20 mouse cellular contexts compared by ENCODE assay signal in genomic region chr10:69274275-69274674, GRCm38 (mm10).
DNase-seq lines count a peak whose midpoint lies in the region; ATAC-seq and TF ChIP-seq lines count a peak whose summit lies in the region.
"Had no signal": no experiment of that assay in that cellular context is flagged by ENCODE, and none has a peak within 500 bp of the region (broad histone marks: within the 10 kb centered on the region; RNA-seq: fewer than 3 reads in every experiment).

No protein-coding gene starts in this region.

- peaks cover 37% of the 10 kb centered on the region for H3K4me1 ChIP-seq in heart, embryonic 15.5 days (replicated peaks)
- peaks cover 8% of the 10 kb centered on the region; the same call in 1 of the 2 replicates for H3K4me1 ChIP-seq in midbrain, embryonic 12.5 days
- H3K4me1 ChIP-seq in midbrain, postnatal 0 days (ENCODE audit: insufficient read depth, low read length), result no peaks in the 10 kb centered on the region
- H3K4me1 ChIP-seq in small intestine, adult 2 months (ENCODE audit: control insufficient read depth, insufficient read depth, insufficient read length, low read length), result no peaks in the 10 kb centered on the region
- H3K4me1 ChIP-seq: hindbrain, embryonic 15.5 days; intestine, embryonic 15.5 days; megakaryocyte, embryonic 14.5 days had no signal

- no peak for DNase-seq in gastrocnemius, adult 2 months
- DNase-seq in gastrocnemius, postnatal 4 days (ENCODE audit: low spot score in 2 of 2), result no peak
- no peak for DNase-seq in heart, postnatal 25 days (ENCODE audit: low spot score)
- DNase-seq in midbrain, postnatal 0 days (ENCODE audit: low spot score), result no peak
- DNase-seq: adrenal gland, adult 2 months; B cell, adult 2 months; cerebellum, adult 2 months; cerebellum, postnatal 36 days; forebrain, postnatal 0 days; kidney, adult 9 months; layer of hippocampus, adult 9-11 months; liver, postnatal 0 days had no signal

- 49% methylated on average over 5 of the region's 5 CpGs for WGBS in heart, embryonic 15.5 days
- WGBS in midbrain, embryonic 12.5 days, result 12% methylated on average over 5 of the region's 5 CpGs
- WGBS in midbrain, postnatal 0 days, result 17% methylated on average over 5 of the region's 5 CpGs
- 70% methylated on average over 5 of the region's 5 CpGs for WGBS in small intestine, adult 2 months

- no peak for TF ChIP-seq POLR2A in small intestine, adult 2 months (IDR thresholded peaks at IDR 0.05; ENCODE audit: low read depth, low read length)

- TF ChIP-seq CTCF in gastrocnemius, adult 2 months (IDR thresholded peaks at IDR 0.05), result no peak
- no peak for TF ChIP-seq CTCF in midbrain, postnatal 0 days (IDR thresholded peaks at IDR 0.05)
- TF ChIP-seq CTCF in small intestine, adult 2 months (IDR thresholded peaks at IDR 0.05; ENCODE audit: extremely low read depth, insufficient read length, insufficient replicate concordance, low read depth, low read length), result no peak

- peaks cover 30% of the 10 kb centered on the region for H3K36me3 ChIP-seq in heart, embryonic 15.5 days
- peaks cover 26% of the 10 kb centered on the region for H3K36me3 ChIP-seq in midbrain, embryonic 12.5 days
- peaks cover 11% of the 10 kb centered on the region for H3K36me3 ChIP-seq in midbrain, postnatal 0 days (ENCODE audit: insufficient read depth, low read length)
- peaks cover 2% of the 10 kb centered on the region; the same call in 1 of the 2 replicates for H3K36me3 ChIP-seq in small intestine, adult 2 months (ENCODE audit: control insufficient read depth, insufficient read depth, low read length)

- H3K27me3 ChIP-seq in heart, embryonic 15.5 days, result no peaks in the 10 kb centered on the region
- no peaks in the 10 kb centered on the region; the same call in 1 of the 2 replicates for H3K27me3 ChIP-seq in midbrain, embryonic 12.5 days
- H3K27me3 ChIP-seq in midbrain, postnatal 0 days (ENCODE audit: insufficient read depth, low read length), result no peaks in the 10 kb centered on the region
- H3K27me3 ChIP-seq in small intestine, adult 2 months (ENCODE audit: control insufficient read depth, insufficient read depth, low read length), result no peaks in the 10 kb centered on the region
- H3K27me3 ChIP-seq: hindbrain, embryonic 15.5 days; intestine, embryonic 15.5 days; megakaryocyte, embryonic 14.5 days; neural tube, embryonic 13.5 days had no signal

- H3K4me2 ChIP-seq in heart, embryonic 15.5 days, result no peak overlapping the region
- H3K4me2 ChIP-seq in midbrain, embryonic 12.5 days (replicated peaks), result no peak overlapping the region
- H3K4me2 ChIP-seq in midbrain, postnatal 0 days (ENCODE audit: low read depth, low read length, poor library complexity, severe bottlenecking), result no peak overlapping the region
- H3K4me2 ChIP-seq: hindbrain, embryonic 15.5 days; intestine, embryonic 15.5 days; neural tube, embryonic 13.5 days had no signal

- peak overlapping the region; percentile 79 for H3K27ac ChIP-seq in gastrocnemius, adult 2 months
- peak overlapping the region; percentile 95 for H3K27ac ChIP-seq in heart, embryonic 15.5 days
- no peak overlapping the region for H3K27ac ChIP-seq in midbrain, embryonic 12.5 days (replicated peaks)
- no peak overlapping the region for H3K27ac ChIP-seq in midbrain, postnatal 0 days (ENCODE audit: low read depth, low read length)
- H3K27ac ChIP-seq in small intestine, adult 2 months (ENCODE audit: insufficient read depth, low read depth, low read length), result 0 out of 2 replicates have a peak overlapping the region, but pooled peaks have one; percentile 32
- H3K27ac ChIP-seq: hindbrain, embryonic 15.5 days; intestine, embryonic 15.5 days; limb, embryonic 10.5 days; neural tube, embryonic 13.5 days had no signal

- H3K9ac ChIP-seq in heart, embryonic 15.5 days, result no peak overlapping the region; the same call in 1 of the 2 replicates
- H3K9ac ChIP-seq in midbrain, embryonic 12.5 days (replicated peaks), result no peak overlapping the region
- H3K9ac ChIP-seq in midbrain, postnatal 0 days (replicated peaks; ENCODE audit: low read length, poor library complexity, severe bottlenecking), result no peak overlapping the region
- H3K9ac ChIP-seq: forebrain, postnatal 0 days; hindbrain, embryonic 15.5 days; intestine, embryonic 15.5 days; liver, postnatal 0 days; neural tube, embryonic 13.5 days had no signal

- no peaks in the 10 kb centered on the region for H3K9me3 ChIP-seq in heart, embryonic 15.5 days (replicated peaks)
- 0 out of 2 replicates have a peak, but pooled peaks cover 5% of the 10 kb centered on the region for H3K9me3 ChIP-seq in midbrain, embryonic 12.5 days
- H3K9me3 ChIP-seq in midbrain, postnatal 0 days (ENCODE audit: low read length), result no peaks in the 10 kb centered on the region
- H3K9me3 ChIP-seq: hindbrain, embryonic 15.5 days; intestine, embryonic 15.5 days; limb, embryonic 10.5 days; neural tube, embryonic 13.5 days had no signal

- intact Hi-C loops in gastrocnemius, adult 2 months (cut with DNase I), result no loop called here
- intact Hi-C loops in heart, postnatal 25 days (cut with DNase I), result no loop called here

- ATAC-seq in heart, embryonic 15.5 days (replicated peaks; ENCODE audit: insufficient number of reproducible peaks, insufficient read depth, low FRiP score, low read depth), result no peak
- peak; percentile 34; the same call in 1 of the 2 replicates for ATAC-seq in midbrain, embryonic 12.5 days (ENCODE audit: low FRiP score, low read depth)
- ATAC-seq in midbrain, postnatal 0 days (ENCODE audit: low FRiP score), result no peak
- ATAC-seq: forebrain, postnatal 0 days; intestine, embryonic 15.5 days; liver, postnatal 0 days had no signal

- H3K4me3 ChIP-seq in gastrocnemius, adult 2 months, result no peak overlapping the region
- H3K4me3 ChIP-seq in heart, embryonic 15.5 days, result no peak overlapping the region
- H3K4me3 ChIP-seq in midbrain, embryonic 12.5 days, result no peak overlapping the region
- no peak overlapping the region for H3K4me3 ChIP-seq in midbrain, postnatal 0 days (ENCODE audit: low read depth, low read length)
- no peak overlapping the region for H3K4me3 ChIP-seq in small intestine, adult 2 months (ENCODE audit: low read depth, low read length)
- H3K4me3 ChIP-seq: hindbrain, embryonic 15.5 days; intestine, embryonic 15.5 days; limb, embryonic 10.5 days; megakaryocyte, embryonic 14.5 days; neural tube, embryonic 13.5 days had no signal

Comparison
In these comparisons a context has a peak if more than half of its experiments do, and no peak if none do; other contexts are left out.
1. H3K27ac ChIP-seq: peak in gastrocnemius, adult 2 months (single experiment), heart, embryonic 15.5 days (single experiment) and small intestine, adult 2 months (single experiment); none in midbrain, embryonic 12.5 days (single experiment) and midbrain, postnatal 0 days (single experiment).